Mouse (Mus musculus): ENCODE results near the gene Cnst.

DNA sequence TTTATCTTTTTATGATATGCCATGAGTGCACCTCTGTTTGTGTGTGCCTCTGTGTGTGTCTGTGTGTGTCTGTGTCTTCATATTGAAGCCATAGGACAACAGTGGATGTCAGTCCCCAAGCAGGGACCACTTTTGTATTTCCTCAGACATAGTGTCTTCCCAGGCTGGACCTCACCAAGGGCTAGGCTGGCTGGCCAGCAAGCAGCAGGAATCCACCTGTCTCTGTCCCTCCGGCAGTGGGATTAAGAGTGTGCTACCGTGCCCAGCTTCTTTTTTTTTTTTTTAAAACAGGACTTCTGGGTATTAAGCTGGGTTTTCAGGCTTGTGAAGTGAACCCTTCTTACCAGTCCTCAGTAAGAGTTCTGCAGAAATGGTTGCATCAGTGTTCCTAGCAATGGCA lies 46.0 kb downstream of the Cnst start:
- TF ChIP-seq CTCF (IDR thresholded peaks at IDR 0.05; ENCODE audit: extremely low read depth, insufficient read depth, low read length) (no peak), POLR2A (IDR thresholded peaks at IDR 0.05; ENCODE audit: extremely low read depth, insufficient read depth, low read length) (no peak)

Data from cortical plate, adult 2 months (tissue).